Mouse (Mus musculus): Measurements from ENCODE around the gene Zfp317. TPM values are rescaled to one million over a fixed set of nuclear protein-coding genes. Genes with fewer than 3 reads are reported as not detected.
"Not testable (repeated sequence)": the region's sequence is repeated elsewhere in the genome, so short reads cannot be mapped to it uniquely, and the experiment has no call there.

Gene Zfp317
- polyA plus RNA-seq, 1 experiment from 2014 or later, result 21.0 TPM

- no peak overlapping the region for H3K9ac ChIP-seq (ENCODE audit: low read length)
- no peak for ATAC-seq (ENCODE audit: insufficient number of reproducible peaks, insufficient read depth, low FRiP score, low read depth)
- no peak overlapping the region for H3K27ac ChIP-seq (replicated peaks in 1 of 2; ENCODE audit: control insufficient read depth in 1 of 2, insufficient read depth in 1 of 2, low read depth in 2 of 2, low read length in 2 of 2)
- H3K36me3 ChIP-seq (ENCODE audit: control insufficient read depth, insufficient read depth, low read length), result no peaks in the 10 kb centered on the region
- WGBS, result 62% methylated on average over 2 of the region's 2 CpGs
- H3K4me1 ChIP-seq (ENCODE audit: control insufficient read depth in 2 of 2, insufficient read depth in 2 of 2, low read length in 2 of 2), result no peaks in the 10 kb centered on the region
- no peak overlapping the region for H3K4me2 ChIP-seq (ENCODE audit: low read length)
- H3K27me3 ChIP-seq (ENCODE audit: control insufficient read depth, insufficient read depth, low read length), result no peaks in the 10 kb centered on the region
- peaks cover 9% of the 10 kb centered on the region for H3K9me3 ChIP-seq (ENCODE audit: control insufficient read depth, low read length)
- H3K4me3 ChIP-seq (ENCODE audit: control insufficient read depth in 1 of 2, insufficient read depth in 1 of 2, low read depth in 1 of 2, low read length in 2 of 2), result no peak overlapping the region
These were observed 70.5 kb downstream of the Zfp317 start for GRCm38 (mm10) chr9:19692430-19692829.

GRCm38 (mm10) chr9:19694285-19694684 lies 72.4 kb downstream of the Zfp317 start:
- H3K27ac ChIP-seq (replicated peaks in 1 of 2; ENCODE audit: control insufficient read depth in 1 of 2, insufficient read depth in 1 of 2, low read depth in 2 of 2, low read length in 2 of 2); H3K4me1 ChIP-seq (ENCODE audit: control insufficient read depth in 2 of 2, insufficient read depth in 2 of 2, low read length in 2 of 2); H3K36me3 ChIP-seq (ENCODE audit: control insufficient read depth, insufficient read depth, low read length); H3K4me2 ChIP-seq (ENCODE audit: low read length); H3K4me3 ChIP-seq (ENCODE audit: control insufficient read depth in 1 of 2, insufficient read depth in 1 of 2, low read depth in 1 of 2, low read length in 2 of 2); H3K27me3 ChIP-seq (ENCODE audit: control insufficient read depth, insufficient read depth, low read length); H3K9ac ChIP-seq (ENCODE audit: low read length); ATAC-seq (ENCODE audit: insufficient number of reproducible peaks, insufficient read depth, low FRiP score, low read depth): not testable (repeated sequence)
- H3K9me3 ChIP-seq (ENCODE audit: control insufficient read depth, low read length), result peaks cover 12% of the 10 kb centered on the region
- WGBS, result 56% methylated on average over 2 of the region's 2 CpGs

DNA sequence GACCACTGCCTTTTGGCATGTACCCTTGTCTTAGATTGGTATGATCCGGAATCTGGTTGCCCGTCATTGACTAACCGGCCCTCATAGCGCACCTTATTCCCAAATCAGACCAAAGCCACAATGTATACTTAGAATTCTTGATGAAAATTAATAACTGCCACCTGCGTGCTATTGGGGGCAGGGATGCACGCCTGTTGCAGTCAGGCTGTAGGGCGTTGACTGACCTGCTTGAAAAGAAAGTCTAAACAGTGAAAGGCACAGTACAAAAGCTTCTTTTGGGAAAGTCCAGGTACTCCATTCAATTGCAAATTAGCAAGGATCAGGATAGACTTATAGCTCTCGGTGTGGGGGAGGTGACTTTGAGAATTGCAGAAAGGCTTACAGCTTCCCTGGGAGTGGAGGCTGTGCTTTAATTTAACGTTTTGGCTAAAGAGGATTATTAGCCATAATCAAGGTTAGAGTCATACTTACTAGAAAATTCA lies 73.0 kb downstream of the Zfp317 start:
- not testable (repeated sequence) for H3K27ac ChIP-seq (replicated peaks in 1 of 2; ENCODE audit: control insufficient read depth in 1 of 2, insufficient read depth in 1 of 2, low read depth in 2 of 2, low read length in 2 of 2); H3K4me1 ChIP-seq (ENCODE audit: control insufficient read depth in 2 of 2, insufficient read depth in 2 of 2, low read length in 2 of 2); H3K4me3 ChIP-seq (ENCODE audit: control insufficient read depth in 1 of 2, insufficient read depth in 1 of 2, low read depth in 1 of 2, low read length in 2 of 2); H3K9ac ChIP-seq (ENCODE audit: low read length); H3K36me3 ChIP-seq (ENCODE audit: control insufficient read depth, insufficient read depth, low read length); ATAC-seq (ENCODE audit: insufficient number of reproducible peaks, insufficient read depth, low FRiP score, low read depth); H3K4me2 ChIP-seq (ENCODE audit: low read length); H3K27me3 ChIP-seq (ENCODE audit: control insufficient read depth, insufficient read depth, low read length)
- 70% methylated on average over 9 of the region's 9 CpGs for WGBS
- peaks cover 12% of the 10 kb centered on the region for H3K9me3 ChIP-seq (ENCODE audit: control insufficient read depth, low read length)

Other genes with a start within 250 kb of the Zfp317 start
- gene Olfr847, start 243.4 kb upstream of the Zfp317 start, polyA plus RNA-seq (2014; fragmentation: Nextera tagmentation; extraction: Ambion mirVana), result not detected in 2 replicates
- not detected in 2 replicates for gene Olfr849, start 181.8 kb upstream of the Zfp317 start, polyA plus RNA-seq (2014; fragmentation: Nextera tagmentation; extraction: Ambion mirVana)
- gene Olfr850, start 143.9 kb upstream of the Zfp317 start, polyA plus RNA-seq (2014; fragmentation: Nextera tagmentation; extraction: Ambion mirVana), result not detected in 2 replicates
- gene Olfr851, start 128.8 kb upstream of the Zfp317 start, polyA plus RNA-seq (2014; fragmentation: Nextera tagmentation; extraction: Ambion mirVana), result not detected in 2 replicates
- not detected in 2 replicates for gene Olfr853, start 81.0 kb upstream of the Zfp317 start, polyA plus RNA-seq (2014; fragmentation: Nextera tagmentation; extraction: Ambion mirVana)
- gene Olfr854, start 54.7 kb upstream of the Zfp317 start, polyA plus RNA-seq (2014; fragmentation: Nextera tagmentation; extraction: Ambion mirVana), result not detected in 2 replicates
- not detected in 2 replicates for gene Olfr855, start 39.5 kb upstream of the Zfp317 start, polyA plus RNA-seq (2014; fragmentation: Nextera tagmentation; extraction: Ambion mirVana)
- gene Olfr857, start 87.3 kb downstream of the Zfp317 start, polyA plus RNA-seq (2014; fragmentation: Nextera tagmentation; extraction: Ambion mirVana), result not detected in 2 replicates
- not detected in 2 replicates for gene Olfr58, start 158.2 kb downstream of the Zfp317 start, polyA plus RNA-seq (2014; fragmentation: Nextera tagmentation; extraction: Ambion mirVana)
- not detected in 2 replicates for gene Olfr859, start 182.8 kb downstream of the Zfp317 start, polyA plus RNA-seq (2014; fragmentation: Nextera tagmentation; extraction: Ambion mirVana)
- not detected in 2 replicates for gene Olfr860, start 227.6 kb downstream of the Zfp317 start, polyA plus RNA-seq (2014; fragmentation: Nextera tagmentation; extraction: Ambion mirVana)

All from heart, embryonic 14.5 days (tissue).